ENCODE assay signal across 22 mouse cellular contexts in genomic region chr7:117628791-117629190, GRCm38 (mm10).
A peak's percentile ranks its signal among the peaks of the same experiment; 100 is the strongest.
DNase-seq lines count a peak whose midpoint lies in the region; ATAC-seq lines count a peak whose summit lies in the region.
"Had no signal": no experiment of that assay in that cellular context is flagged by ENCODE, and none has a peak within 500 bp of the region (broad histone marks: within the 10 kb centered on the region; RNA-seq: fewer than 3 reads in every experiment).

No protein-coding gene starts in this region.

- no peak overlapping the region for H3K4me2 ChIP-seq in kidney, embryonic 15.5 days
- H3K4me2 ChIP-seq: forebrain, embryonic 15.5 days; heart, embryonic 13.5 days; hindbrain, embryonic 12.5 days; limb, embryonic 15.5 days; lung, embryonic 14.5 days; midbrain, embryonic 12.5 days had no signal

- no peaks in the 10 kb centered on the region for H3K27me3 ChIP-seq in kidney, embryonic 15.5 days
- H3K27me3 ChIP-seq: forebrain, embryonic 15.5 days; heart, embryonic 13.5 days; hindbrain, embryonic 12.5 days; limb, embryonic 15.5 days; midbrain, embryonic 12.5 days had no signal

- no peak overlapping the region for H3K4me3 ChIP-seq in kidney, embryonic 15.5 days (replicated peaks)
- H3K4me3 ChIP-seq: forebrain, embryonic 15.5 days; heart, adult 2 months; heart, embryonic 13.5 days; hindbrain, embryonic 12.5 days; limb, embryonic 15.5 days; midbrain, embryonic 12.5 days had no signal

- ATAC-seq in kidney, embryonic 15.5 days (replicated peaks; ENCODE audit: low FRiP score) = no peak
- ATAC-seq: forebrain, embryonic 15.5 days had no signal

- H3K27ac ChIP-seq in kidney, embryonic 15.5 days = no peak overlapping the region
- H3K27ac ChIP-seq: forebrain, embryonic 15.5 days; heart, adult 2 months; heart, embryonic 13.5 days; hindbrain, embryonic 12.5 days; limb, embryonic 15.5 days; liver, embryonic 14.5 days; midbrain, embryonic 12.5 days had no signal

- H3K9ac ChIP-seq in kidney, embryonic 15.5 days = no peak overlapping the region
- H3K9ac ChIP-seq: forebrain, embryonic 15.5 days; heart, embryonic 13.5 days; hindbrain, embryonic 12.5 days; limb, embryonic 15.5 days; liver, embryonic 14.5 days; lung, embryonic 14.5 days; midbrain, embryonic 12.5 days had no signal

- WGBS in kidney, embryonic 15.5 days = 65% methylated on average over 3 of the region's 3 CpGs

- peak; percentile 50 to 61 for DNase-seq in cerebellum, postnatal 14 days
- DNase-seq in cerebellum, adult 11 months = no peak
- DNase-seq in kidney, adult 18-20 months = peak; percentile 76
- peak; percentile 36 for DNase-seq in brain, adult 2 months (ENCODE audit: low read depth, low spot score)
- peak; percentile 56 for DNase-seq in kidney, postnatal 10 days
- no peak for DNase-seq in retina, postnatal 1 day
- no peak for DNase-seq in natural killer cell, adult 2 months (ENCODE audit: low spot score in 2 of 2)
- DNase-seq: adrenal gland, postnatal 14 days; gastrocnemius, postnatal 25 days; heart, adult 2 months; heart, postnatal 14 days; left cerebral cortex, postnatal 4 days; lung, embryonic 14.5 days; right cerebral cortex, postnatal 14 days; thymus, postnatal 14 days had no signal

- no peaks in the 10 kb centered on the region; the same call in 1 of the 2 replicates for H3K4me1 ChIP-seq in kidney, embryonic 15.5 days
- H3K4me1 ChIP-seq: heart, embryonic 13.5 days; hindbrain, embryonic 12.5 days; limb, embryonic 15.5 days had no signal

- H3K9me3 ChIP-seq in kidney, embryonic 15.5 days (replicated peaks) = no peaks in the 10 kb centered on the region
- H3K9me3 ChIP-seq: forebrain, embryonic 15.5 days; heart, embryonic 13.5 days; hindbrain, embryonic 12.5 days; limb, embryonic 15.5 days; midbrain, embryonic 12.5 days had no signal

- H3K36me3 ChIP-seq in kidney, embryonic 15.5 days = no peaks in the 10 kb centered on the region
- H3K36me3 ChIP-seq: forebrain, embryonic 15.5 days; heart, embryonic 13.5 days; hindbrain, embryonic 12.5 days; limb, embryonic 15.5 days; midbrain, embryonic 12.5 days had no signal

Comparison
In these comparisons a context has a peak if more than half of its experiments do, and no peak if none do; other contexts are left out.
1. DNase-seq: peak in cerebellum, postnatal 14 days (2 of 2), kidney, adult 18-20 months (single experiment), brain, adult 2 months (single experiment) and kidney, postnatal 10 days (single experiment); none in cerebellum, adult 11 months (single experiment), retina, postnatal 1 day (single experiment) and natural killer cell, adult 2 months (0 of 2).